Mouse (Mus musculus) liver, embryonic 14.5 days (tissue): ENCODE data around the gene Tceanc2. TPM values are rescaled to one million over a fixed set of nuclear protein-coding genes. Genes with fewer than 3 reads are reported as not detected.

Experiments used
- ATAC-seq: fragments of 200-750 bp; cut with Nextera tagmentation; 2 replicates; pipeline ENCODE4 v1.8.0; 2017; ENCODE audit warnings: moderate number of reproducible peaks, mild to moderate bottlenecking, moderate library complexity; ENCODE audit not compliant: insufficient read depth
- DNase-seq, 3 experiments: peaks; one replicate each; pipeline ENCODE4 v3.0.0-alpha.2; 2012 to 2013; ENCODE audit warnings: low read depth in 3 of 3, low spot score in 3 of 3
- H3K27ac ChIP-seq: fragments of 300-500 bp; sonication (generic); 2 replicates; pipeline ENCODE4 v1.5.1; 2014; ENCODE audit warnings: moderate library complexity, mild to moderate bottlenecking, control low read depth, inconsistent platforms
- H3K27me3 ChIP-seq: fragments of 300-500 bp; sonication (generic); 2 replicates; pipeline ENCODE4 v1.6.1; 2014; ENCODE audit warnings: mild to moderate bottlenecking, low read length, moderate library complexity; ENCODE audit not compliant: control insufficient read depth, insufficient read depth
- H3K36me3 ChIP-seq: fragments of 300-500 bp; sonication (generic); replicated peaks from 2 replicates; pipeline ENCODE4 v1.6.1; 2014; ENCODE audit warnings: low read depth; ENCODE audit not compliant: control insufficient read depth, insufficient read depth
- H3K4me1 ChIP-seq, 2 experiments: fragments of 200-500 bp in 1 of 2; fragments of 300-500 bp in 1 of 2; sonication (generic) in 1 of 2; replicated peaks; 2 replicates each; pipeline ENCODE4 v1.6.1; 2012 to 2014; ENCODE audit warnings: antibody characterized with exemption in 1 of 2, inconsistent platforms in 1 of 2, low read length in 1 of 2; ENCODE audit not compliant: control insufficient read depth in 2 of 2, insufficient read depth in 2 of 2
- H3K4me2 ChIP-seq: fragments of 300-500 bp; sonication (generic); 2 replicates; pipeline ENCODE4 v1.6.1; 2014; ENCODE audit warnings: low read depth, mild to moderate bottlenecking, control low read depth, moderate library complexity
- H3K4me3 ChIP-seq, 2 experiments: fragments of 200-500 bp in 1 of 2; fragments of 300-500 bp in 1 of 2; sonication (generic) in 1 of 2; 2 replicates each; pipeline ENCODE4 v1.5.1; 2012 to 2014; ENCODE audit warnings: low read depth in 2 of 2, low read length in 2 of 2, mild to moderate bottlenecking in 2 of 2, control low read depth in 1 of 2, inconsistent platforms in 1 of 2, moderate library complexity in 1 of 2; ENCODE audit not compliant: insufficient read depth in 1 of 2
- H3K9ac ChIP-seq: fragments of 300-500 bp; sonication (generic); replicated peaks from 2 replicates; pipeline ENCODE4 v1.6.1; 2014; ENCODE audit warnings: mild to moderate bottlenecking, control low read depth, moderate library complexity
- H3K9me3 ChIP-seq: fragments of 300-500 bp; sonication (generic); 2 replicates; pipeline ENCODE4 v1.6.1; 2016; ENCODE audit warnings: low read length, mixed read lengths; ENCODE audit not compliant: control insufficient read depth
- CTCF ChIP-seq: IDR thresholded peaks from 2 replicates; pipeline ENCODE4 v1.5.1; 2016; ENCODE audit warnings: antibody characterized with exemption, low read depth, control low read depth
- EP300 ChIP-seq: IDR thresholded peaks from 2 replicates; pipeline ENCODE4 v1.6.1; 2016; ENCODE audit warnings: antibody characterized with exemption, low read depth
- WGBS: fragments of 180-500 bp; shearing (Covaris S2); extraction: QIAGEN DNeasy Blood & Tissue Kit; methylation state at CpG from one replicate; pipeline ENCODE4 v1.1.7; 2014; ENCODE audit not compliant: insufficient replicate concordance; 5-methylcytosine and 5-hydroxymethylcytosine counted together
- polyA plus RNA-seq, 2 experiments: library from polyadenylated mRNA; depleted of rRNA in 1 of 2; stranded (reverse) in 1 of 2; unstranded in 1 of 2; fragments of >200 nt; fragmentation: Nextera tagmentation in 1 of 2; extraction: Ambion mirVana in 1 of 2; gene quantifications; 2 replicates each; pipeline versions ENCODE4 v1.2.1 to v1.2.3; 2012 to 2014

Gene Tceanc2
- polyA plus RNA-seq (2012; rRNA removed), result 3.3 and 5.5 TPM in 2 replicates
- 11.3 and 24.2 TPM in 2 replicates for polyA plus RNA-seq (2014; fragmentation: Nextera tagmentation; extraction: Ambion mirVana)

- H3K4me2 ChIP-seq, result peak within 1 kb of the TSS; percentile 89
- DNase-seq, result peak in 2 of 3 experiments; percentile 34 to 45
- no peaks in the 10 kb centered on the region for H3K9me3 ChIP-seq
- no peaks in the 10 kb centered on the region for H3K27me3 ChIP-seq
- TF ChIP-seq CTCF (peak; percentile 18; the same call in 1 of the 2 replicates), EP300 (no peak)
- peak within 1 kb of the TSS; percentile 79 to 89 for H3K4me3 ChIP-seq
- H3K27ac ChIP-seq, result peak within 1 kb of the TSS; percentile 90
- H3K4me1 ChIP-seq, result peaks cover 25 to 34% of the 10 kb centered on the region in 2 experiments
- no peaks in the 10 kb centered on the region; the same call in 1 of the 2 replicates for H3K36me3 ChIP-seq
- H3K9ac ChIP-seq, result peak within 1 kb of the TSS; percentile 88
- under 1% methylated on average over 47 of the region's 47 CpGs for WGBS
- ATAC-seq, result peak; percentile 47
Measured at GRCm38 (mm10) chr4:107178830-107179490, at the start of gene Tceanc2. Gene Tceanc2 (minus strand): TSS chr4:107179116.

- Histone ChIP-seq H3K4me1 (peaks cover 3 to 11% of the 10 kb centered on the region in 2 experiments; a peak in 3 of 4 replicates), H3K4me2 (no peak overlapping the region), H3K36me3 (no peaks in the 10 kb centered on the region), H3K27ac (no peak overlapping the region), H3K9me3 (no peaks in the 10 kb centered on the region), H3K9ac (no peak overlapping the region), H3K4me3 (no peak overlapping the region), H3K27me3 (no peaks in the 10 kb centered on the region)
- WGBS, result 43% methylated on average over 2 of the region's 2 CpGs
- DNase-seq (no peak), ATAC-seq (no peak)
- TF ChIP-seq EP300 (no peak), CTCF (no peak)
Measured at GRCm38 (mm10) chr4:107226313-107226712, 47.4 kb upstream of the Tceanc2 start.

GRCm38 (mm10) chr4:107223225-107224204 is 44.6 kb upstream of the Tceanc2 start:
- H3K27me3 ChIP-seq, result no peaks in the 10 kb centered on the region
- no peak overlapping the region for H3K27ac ChIP-seq
- H3K4me1 ChIP-seq, result peaks cover 9 to 21% of the 10 kb centered on the region in 2 experiments
- TF ChIP-seq CTCF, result no peak
- no peak for TF ChIP-seq EP300
- no peak overlapping the region for H3K9ac ChIP-seq
- H3K4me2 ChIP-seq, result no peak overlapping the region
- 67% methylated on average over 11 of the region's 11 CpGs for WGBS
- no peak overlapping the region for H3K4me3 ChIP-seq
- DNase-seq (peak in 1 of 3 experiments; percentile 24), ATAC-seq (peak; percentile 63; the same call in 1 of the 2 replicates)
- H3K9me3 ChIP-seq, result no peaks in the 10 kb centered on the region
- H3K36me3 ChIP-seq, result no peaks in the 10 kb centered on the region

GRCm38 (mm10) chr4:107221524-107221923 is 42.6 kb upstream of the Tceanc2 start:
- Histone ChIP-seq H3K4me3 (no peak overlapping the region), H3K36me3 (no peaks in the 10 kb centered on the region), H3K27ac (no peak overlapping the region), H3K27me3 (no peaks in the 10 kb centered on the region), H3K9me3 (no peaks in the 10 kb centered on the region), H3K9ac (no peak overlapping the region), H3K4me1 (peaks cover 26 to 40% of the 10 kb centered on the region in 2 experiments), H3K4me2 (no peak overlapping the region)
- DNase-seq, result no peak
- 78% methylated on average over 5 of the region's 5 CpGs for WGBS
- ATAC-seq, result no peak
- TF ChIP-seq EP300 (no peak), CTCF (no peak)
